Mouse (Mus musculus): ENCODE measurements around the gene Smcr8.

Gene Smcr8

DNA sequence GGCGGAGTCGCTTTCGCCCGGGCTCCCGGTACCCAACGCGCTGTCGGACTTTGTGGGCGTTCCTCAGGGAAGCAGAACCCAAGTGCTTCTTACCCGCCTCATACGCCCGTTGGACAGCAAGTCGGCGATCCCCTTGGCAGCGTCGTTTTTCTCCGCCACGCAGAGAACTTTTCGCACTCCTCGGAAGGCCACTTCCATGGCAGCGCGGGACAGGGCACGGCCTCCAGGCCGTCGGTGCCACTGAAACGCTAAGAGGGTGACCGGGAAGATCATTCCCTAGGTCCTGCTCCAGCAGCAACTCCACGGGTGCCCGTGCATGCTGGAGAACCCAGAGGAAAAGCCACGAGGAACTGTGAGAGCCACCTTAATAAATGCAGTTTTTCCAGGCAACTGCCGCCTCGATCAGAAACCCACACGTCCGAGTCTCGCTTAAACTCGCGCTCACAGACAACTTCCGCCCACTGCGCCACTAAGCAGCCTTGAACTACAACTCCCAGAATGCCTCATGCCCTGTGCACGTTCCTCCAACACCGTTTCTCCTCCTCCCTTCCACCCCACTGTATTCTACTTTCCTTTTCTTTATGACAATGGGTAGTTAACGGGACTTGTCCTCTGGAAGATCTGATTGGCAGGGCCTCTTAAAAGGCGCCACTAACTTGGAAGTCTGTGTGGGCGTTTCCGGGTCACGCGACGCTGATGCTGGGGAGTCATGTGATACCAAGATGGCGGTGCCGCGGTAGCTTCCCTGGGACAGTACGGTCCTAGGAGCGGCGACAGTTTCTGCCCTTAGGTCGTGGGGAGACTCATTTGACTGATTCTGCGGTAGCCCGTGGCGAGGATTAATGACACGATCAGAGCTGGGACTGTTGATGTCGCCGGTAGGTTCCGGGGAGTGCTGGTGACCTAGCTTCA, at the start of gene Smcr8, which contains the start of gene Top3a:
Gene Smcr8 (plus strand): TSS at position 696 of the 912 bp plus-strand sequence.
Gene Top3a (minus strand): TSS at position 537 of the 912 bp plus-strand sequence.
- peak; percentile 86 to 87 for DNase-seq

DNA sequence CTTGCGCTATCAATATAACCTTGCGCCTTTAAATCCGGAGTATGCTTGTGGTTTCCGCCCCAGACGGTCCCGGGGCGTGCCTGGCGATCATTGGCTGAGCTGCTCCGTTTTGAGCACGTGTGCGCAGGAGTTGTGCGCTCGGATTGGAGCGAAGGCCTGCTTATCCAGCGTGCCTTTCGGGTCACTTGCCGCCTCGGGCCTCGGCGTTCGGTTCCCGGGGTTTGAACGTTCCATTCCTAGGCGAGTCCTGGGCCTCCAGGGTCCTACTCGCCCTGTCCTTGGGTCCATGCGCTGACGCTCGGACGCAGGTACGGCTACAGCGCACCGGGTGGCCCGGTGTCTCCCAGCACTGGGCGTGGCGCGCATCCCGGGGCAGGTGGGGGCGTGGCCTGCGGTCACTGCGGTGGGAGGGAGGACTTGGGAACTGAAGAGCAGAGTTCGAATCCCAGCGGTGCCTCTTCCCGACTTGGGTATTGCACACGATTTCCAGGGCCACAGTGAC, 49.0 kb upstream of the Smcr8 start, which contains the start of gene Mief2:
Gene Mief2 (plus strand): TSS at position 139 of the 502 bp plus-strand sequence.
- DNase-seq = peak; percentile 94 to 97

DNA sequence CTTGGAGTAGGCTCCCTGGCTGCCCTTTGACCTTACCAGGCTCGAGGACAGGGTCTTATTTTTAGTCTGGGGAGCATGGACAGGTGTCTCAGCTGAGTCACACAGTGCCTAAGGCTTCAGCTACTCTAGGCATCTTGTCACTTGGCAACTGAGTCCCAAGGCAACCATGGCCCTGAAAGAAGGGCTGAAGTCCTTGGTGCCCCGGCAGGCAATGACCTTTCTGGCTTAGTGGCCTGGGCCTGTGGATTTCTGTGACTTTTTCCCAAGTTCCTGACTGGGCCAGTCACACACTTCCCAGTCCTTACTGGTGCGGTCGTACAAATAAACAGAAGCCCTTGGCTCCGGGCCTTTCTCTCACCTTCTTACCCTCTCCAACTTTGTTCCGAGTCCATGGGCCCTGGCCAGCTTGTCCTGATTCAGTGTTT, 48.1 kb upstream of the Smcr8 start:
- no peak for DNase-seq

DNA sequence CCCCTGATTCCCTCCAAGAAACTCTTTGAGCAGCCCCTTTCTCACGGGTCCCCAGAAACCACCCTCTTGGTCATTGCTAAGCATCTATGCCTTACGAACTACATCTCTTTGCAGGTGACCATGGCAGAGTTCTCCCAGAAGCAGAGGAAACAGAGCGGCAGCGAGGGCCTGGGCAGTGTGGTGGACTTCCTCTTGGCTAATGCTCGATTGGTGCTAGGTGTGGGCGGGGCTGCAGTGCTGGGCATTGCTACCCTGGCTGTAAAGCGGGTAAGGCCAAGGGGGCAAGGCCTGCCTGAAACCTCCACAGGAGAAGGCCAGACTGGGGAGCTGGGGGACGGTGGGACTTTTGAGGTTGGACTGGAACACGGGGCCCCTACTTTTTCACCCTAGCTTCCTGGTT, 47.2 kb upstream of the Smcr8 start:
- no peak for DNase-seq

DNA sequence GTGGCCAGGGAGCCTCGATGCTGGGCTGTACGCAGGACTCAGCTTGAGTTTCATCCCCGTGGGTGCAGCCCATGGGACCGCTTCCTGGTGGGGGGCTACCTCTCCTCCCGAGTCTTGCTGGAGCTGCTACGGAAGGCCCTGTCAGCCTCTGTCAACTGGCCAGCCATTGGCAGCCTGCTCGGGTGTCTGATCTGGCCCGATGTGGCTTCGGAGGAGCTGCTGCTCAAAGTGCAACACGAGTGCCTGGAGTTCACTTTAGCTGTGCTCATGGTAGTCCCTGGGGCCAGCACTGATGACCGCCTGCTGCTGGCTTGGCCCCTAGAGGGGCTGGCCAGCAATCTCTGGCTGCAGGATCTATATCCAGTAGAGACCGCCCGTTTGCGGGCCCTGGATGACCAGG, 46.1 kb upstream of the Smcr8 start:
- no peak for DNase-seq

DNA sequence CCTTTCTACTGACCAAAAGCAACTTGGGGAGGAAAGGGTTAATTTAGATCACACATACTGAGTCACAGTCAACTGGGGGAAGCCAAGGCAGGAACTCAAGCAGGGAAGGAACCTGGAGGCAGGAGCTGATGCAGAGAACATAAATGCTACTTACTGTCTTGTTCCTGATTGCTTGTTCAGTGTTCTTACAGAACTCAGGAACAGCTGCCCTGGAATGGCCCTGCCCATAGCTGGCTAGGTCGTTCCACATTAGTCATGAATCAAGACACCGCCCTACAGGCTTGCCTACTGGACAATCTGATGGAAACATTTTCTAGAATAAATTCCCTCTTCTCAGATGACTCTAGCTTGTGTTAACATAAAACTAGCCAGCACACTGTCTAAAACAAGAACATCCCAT, 43.1 kb upstream of the Smcr8 start:
- DNase-seq = no peak

DNA sequence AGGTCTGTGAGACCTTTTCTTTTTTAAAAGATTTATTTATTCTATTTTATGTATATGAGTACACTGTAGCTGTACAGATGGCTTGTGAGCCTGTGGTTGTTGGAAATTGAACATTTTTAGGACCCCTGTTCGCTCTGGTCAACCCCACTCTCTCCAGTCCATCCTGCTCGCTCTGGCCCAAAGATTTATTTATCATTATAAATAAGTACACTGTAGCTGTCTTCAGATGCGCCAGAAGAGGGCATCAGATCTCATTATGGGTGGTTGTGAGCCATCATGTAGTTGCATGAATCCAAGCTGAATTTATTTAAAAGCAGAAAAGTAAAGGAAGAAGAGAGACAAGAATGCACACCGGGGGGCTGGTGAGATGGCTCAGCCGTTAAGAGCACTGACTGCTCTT, 42.1 kb upstream of the Smcr8 start:
- no peak for DNase-seq

DNA sequence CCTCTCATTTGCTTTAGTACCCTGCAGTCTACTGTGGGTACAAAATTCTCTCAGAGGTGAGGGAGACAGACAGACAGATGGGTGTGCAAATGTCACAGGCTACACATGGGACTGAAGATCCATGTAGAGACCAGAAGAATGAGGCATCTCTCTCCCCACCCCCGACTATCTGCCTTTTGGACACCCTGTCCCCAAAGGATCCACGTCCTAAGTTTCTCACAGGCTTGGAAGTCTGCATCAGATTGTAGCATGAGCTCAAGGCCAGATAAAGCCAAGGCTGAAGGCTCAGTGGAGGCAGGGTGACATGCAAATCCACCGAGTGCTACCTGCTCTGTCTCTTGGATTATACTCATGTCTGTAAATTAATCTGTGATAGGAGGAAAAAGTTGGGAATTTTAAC, 40.8 kb upstream of the Smcr8 start:
- no peak for DNase-seq

DNA sequence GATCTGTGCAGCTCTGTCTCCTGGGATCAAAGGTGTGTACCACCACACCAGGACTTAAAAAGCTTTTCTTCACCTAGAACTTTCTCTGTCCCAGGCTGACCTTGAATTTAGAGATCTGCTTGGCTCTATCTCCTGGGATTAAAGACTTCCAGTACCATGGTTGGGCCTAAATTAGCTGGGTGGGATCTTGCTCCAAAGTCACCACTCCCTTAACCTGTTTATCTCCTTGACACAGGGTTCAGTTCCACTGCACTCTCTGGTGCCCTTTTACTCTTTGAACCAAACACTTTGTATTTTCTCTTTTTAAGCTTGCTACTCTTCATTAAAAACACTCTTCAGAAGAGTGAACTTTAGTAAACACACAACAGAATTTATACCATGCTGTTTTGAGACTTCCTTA, 39.9 kb upstream of the Smcr8 start:
- DNase-seq = no peak

DNA sequence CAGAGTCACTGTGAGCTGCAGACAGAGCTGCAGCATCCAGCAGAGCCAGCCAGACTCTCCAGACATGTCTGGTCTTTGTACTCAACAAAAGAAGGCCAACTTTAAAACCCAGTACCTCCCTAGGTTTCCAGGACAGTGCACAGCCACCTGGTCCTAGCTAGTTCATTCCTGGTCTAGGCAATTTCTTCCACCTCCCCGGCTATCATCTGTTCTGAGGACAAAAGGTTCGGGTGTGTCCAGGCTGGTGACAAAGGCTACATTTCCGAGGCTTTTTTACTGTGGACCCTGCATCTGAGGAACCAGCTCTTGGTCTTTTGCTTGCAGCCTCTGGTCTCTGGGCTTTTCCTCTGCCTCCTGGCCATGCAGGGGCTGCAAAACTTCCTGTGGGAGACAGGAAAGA, 37.0 kb upstream of the Smcr8 start:
- DNase-seq = no peak

DNA sequence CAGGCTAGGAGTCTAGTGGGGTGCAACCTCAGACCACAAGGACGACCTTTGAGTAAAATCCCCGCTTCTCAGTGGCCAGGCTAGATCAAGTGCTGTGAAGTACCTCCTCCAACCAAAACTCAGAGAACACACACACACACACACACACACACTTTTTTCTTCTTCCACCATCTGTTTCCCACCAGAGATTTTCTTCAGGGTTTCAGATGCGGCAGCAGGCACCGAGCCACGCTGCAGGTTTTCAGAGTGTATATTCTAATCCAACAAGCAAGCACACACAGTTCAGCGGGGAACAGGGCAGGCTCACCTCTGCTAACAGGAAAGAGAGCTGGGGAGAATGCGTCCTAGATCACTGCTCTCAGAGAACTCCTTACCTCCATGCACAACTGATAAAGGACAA, 21.8 kb upstream of the Smcr8 start:
- no peak for DNase-seq

DNA sequence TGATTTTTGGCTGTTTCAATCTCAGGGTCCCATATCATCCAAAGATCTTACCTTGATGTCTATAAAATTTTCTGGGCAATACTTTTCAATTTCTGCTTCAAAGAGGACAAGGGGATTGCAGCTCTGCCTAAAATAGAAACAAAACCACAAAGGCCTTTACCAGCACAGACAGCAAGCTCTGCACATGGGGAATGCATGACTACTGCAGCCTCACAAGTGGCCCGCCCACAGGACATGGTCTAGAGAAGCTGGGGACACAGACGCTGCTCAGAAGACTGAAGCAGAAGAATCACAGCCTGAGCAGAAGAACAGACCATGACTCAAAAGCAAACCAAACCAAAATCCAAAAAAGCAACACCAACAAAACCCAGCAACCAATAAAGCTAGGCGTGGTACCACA, 15.6 kb upstream of the Smcr8 start:
- DNase-seq = no peak

DNA sequence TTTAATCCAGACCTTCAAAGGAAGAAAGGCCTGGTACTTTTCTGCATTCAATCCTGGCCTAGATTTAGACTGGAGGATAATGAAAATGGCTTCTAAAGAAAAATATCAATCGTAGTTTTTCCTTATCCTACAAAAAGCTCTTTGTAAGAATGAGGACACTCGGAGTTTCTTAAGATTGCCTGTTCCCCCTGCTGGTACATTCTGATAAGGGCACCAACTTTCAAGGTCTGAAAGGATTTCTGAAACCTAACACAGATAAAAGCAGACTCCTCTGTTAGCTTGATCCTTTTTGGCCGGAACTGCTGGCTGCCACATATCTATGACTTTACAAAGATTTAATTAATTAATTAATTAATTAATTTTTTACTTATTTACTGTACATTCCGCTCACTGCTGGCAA, 10.4 kb upstream of the Smcr8 start:
- DNase-seq = no peak

DNA sequence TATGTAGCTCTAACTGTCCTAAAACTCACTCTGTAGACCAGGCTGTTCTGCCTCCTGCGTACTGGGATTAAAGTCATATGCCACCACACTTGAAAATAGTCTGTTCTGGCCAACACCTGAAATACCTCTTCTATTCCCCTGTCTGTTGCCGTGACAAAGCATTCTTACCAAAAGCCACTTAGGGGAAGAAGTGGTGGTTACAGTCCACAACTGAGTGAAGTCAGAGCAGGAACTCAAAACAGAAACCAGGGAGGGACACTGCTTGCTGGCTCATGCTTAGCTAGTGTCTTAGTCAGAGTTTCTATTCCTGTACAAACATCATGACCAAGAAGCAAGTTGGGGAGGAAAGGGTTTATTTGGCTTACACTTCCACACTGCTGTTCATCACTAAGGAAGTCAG, 8.0 kb upstream of the Smcr8 start:
- DNase-seq = no peak

DNA sequence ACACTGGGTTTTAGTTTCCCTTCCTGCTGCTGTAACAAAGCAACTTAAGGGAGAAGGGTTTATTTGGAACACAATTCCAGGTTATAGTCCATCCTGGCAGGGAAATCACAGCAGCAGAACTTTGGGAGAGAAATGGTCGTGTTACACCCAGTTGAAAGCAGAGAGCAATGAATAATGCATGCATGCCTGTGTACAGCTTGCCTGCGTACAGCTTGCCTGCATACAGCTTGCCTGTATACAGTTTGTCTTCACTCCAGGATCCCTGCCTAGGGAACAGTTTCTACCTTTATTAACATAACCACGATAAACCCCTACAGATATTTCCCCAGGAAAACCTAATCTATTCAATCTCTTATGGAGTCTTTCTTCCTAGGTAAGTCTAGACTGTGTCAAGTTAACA, 6.5 kb upstream of the Smcr8 start:
- DNase-seq = no peak

DNA sequence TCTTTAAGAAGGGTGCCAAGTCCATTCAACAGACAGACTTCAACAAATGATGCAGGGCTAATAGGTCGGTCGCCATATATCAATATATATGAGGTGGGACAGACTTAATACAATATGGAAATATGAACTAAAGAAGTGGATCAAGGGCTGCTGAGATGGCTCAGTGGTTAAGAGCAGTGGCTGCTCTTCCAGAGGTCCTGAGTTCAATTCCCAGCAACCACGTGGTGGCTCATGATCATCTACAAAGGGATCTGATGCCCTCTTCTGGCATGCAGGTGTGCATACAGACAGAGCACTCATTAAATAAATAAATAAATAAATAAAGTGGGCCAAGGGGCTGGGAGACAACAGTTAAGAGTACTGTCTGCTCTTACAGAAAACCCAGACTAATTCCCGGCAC, 5.2 kb upstream of the Smcr8 start:
- no peak for DNase-seq

DNA sequence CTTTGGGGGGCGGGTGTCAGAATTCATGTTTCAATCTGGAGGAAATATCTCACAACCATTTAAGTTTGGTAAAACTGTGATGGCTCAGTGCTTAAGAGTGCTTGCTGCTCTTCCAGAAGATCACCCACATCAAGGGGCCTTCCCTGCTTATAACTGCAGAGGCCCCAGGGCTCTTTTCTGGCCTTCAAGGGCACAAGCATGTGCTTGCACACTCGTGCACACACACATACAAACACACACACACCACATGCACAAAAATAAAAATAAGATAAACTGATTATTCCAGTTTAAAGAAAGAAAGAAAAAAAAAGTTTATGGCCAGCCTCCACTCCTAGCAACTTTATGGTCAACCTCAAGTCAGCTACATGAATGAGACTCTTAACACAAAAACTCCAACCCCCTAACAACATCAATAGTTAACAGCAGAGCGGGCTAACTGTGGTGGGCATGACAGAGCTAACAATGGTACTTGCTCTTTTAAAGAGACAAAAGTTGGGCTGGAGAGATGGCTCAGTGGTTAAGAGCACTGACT, 3.1 kb upstream of the Smcr8 start:
- no peak for DNase-seq

DNA sequence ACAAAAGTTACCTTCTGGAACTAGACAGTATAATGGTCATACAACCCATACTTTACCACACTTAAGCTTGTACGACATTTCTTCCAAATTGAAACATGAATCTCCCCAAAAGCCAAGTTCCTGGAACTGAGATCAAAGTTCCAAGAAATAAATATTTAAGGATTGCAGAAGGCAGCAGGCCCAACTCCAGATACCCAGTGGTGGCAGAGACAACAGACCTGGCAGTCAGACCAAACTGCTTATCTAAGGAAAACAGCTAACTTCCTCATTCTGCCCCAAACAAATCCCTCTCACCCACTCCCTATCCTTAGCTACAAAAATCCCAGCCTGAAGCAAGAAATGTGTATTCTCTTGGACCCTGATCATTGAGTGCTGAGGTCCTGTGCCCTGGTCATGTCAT, 2.5 kb upstream of the Smcr8 start:
- no peak for DNase-seq

DNA sequence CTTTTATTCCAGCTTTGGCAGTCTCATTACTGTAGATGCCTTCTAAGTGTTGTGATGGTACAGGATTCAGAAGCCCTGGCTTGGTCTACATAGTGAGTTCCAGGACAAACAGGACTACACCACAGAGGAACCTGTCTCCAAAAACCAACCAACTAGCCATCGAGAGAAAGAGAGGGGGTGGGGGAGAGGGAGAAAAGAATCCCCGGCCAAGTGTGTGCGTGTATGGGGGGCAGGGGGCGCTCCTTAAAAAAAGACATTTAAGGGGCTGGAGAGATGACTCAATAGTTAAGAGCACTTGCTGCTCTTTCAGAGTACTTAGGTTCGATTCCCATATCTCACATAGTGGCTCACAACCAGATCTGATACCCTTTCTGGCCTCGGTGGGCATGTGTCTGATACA, 1.7 kb upstream of the Smcr8 start:
- DNase-seq = no peak

DNA sequence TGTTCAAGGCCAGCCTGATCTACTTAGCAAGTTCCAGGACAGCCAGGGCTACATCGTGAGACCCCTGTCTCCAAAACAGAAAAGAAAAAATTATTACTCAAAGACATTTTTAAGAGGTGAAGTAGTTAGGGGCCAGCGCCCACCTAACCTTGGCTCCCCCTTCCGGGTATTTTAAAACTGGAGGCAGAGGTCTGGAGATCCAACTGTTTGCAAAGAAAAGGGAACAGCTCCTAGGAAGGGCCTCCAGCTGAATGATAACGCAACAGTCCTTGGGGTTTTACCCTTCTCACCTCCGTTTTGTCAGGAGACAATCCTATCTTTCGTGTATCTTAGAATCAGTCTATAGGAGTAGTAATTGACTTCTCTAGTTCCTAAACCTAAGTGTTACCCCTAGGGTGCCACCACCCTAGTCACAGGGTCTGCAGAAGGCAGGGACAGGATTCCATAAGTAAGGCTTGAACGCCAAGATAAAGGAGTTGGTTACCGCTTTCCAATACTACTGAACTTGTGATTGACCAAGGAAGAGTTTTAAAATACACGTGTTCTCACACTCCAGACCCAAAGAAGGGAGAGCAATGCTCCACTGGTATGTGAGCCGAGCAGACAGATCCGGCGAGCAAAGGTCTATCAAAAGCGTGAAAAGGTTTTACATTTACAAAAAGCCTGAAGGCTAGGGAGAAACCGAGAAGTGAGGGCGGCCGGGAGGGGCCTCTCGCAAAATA, 1.1 kb upstream of the Smcr8 start:
- no peak for DNase-seq

DNA sequence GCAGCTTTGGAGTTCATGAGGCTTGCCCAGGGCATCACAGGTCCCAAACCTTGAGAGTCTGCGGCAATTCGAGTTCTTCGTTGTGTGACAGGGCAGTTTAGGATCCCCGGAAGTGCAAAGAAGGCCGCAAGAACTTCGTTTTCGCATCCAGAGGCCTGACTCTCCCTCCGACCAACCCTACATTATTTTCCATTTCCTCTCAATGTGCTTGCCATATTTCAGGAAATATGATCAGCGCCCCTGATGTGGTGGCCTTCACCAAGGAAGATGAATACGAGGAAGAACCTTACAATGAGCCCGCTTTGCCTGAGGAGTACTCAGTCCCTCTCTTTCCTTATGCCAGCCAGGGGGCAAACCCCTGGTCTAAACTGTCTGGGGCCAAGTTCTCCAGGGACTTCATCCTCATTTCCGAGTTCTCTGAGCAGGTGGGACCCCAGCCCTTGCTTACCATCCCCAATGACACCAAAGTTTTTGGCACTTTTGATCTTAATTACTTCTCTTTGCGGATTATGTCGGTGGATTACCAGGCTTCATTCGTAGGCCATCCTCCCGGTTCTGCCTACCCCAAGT, 562 bp downstream of the Smcr8 start:
- DNase-seq = no peak

DNA sequence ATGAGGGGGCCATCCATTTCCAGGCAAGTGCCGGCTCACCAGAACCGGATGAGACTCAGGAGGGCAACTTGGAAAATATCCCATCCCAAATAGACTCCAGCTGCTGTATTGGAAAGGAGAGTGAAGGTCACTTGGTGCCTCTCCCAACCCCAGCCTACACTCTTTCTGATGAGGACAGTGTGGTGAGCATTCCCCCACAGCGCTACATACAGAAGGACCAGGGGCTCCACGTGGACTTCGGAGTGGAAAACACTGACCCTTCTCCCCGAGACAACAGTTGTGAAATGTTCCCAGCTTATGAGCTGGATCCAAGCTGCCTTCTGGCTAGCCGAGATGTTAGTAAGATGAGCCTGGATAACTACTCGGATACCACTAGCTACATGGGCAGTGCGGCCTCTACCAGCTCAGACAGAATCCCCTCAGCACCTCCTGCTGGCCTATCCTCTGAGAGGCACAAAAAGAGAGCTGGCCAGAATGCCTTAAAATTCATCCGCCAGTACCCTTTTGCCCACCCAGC, 2.4 kb downstream of the Smcr8 start:
- no peak for DNase-seq
